Mouse (Mus musculus) testis, adult 2 months (tissue): ENCODE results near the gene Usp48. TPM values are rescaled to one million over a fixed set of nuclear protein-coding genes. Genes with fewer than 3 reads are reported as not detected.

ENCODE experiments used
- H3K27ac ChIP-seq: fragments of 200-500 bp; 2 replicates; pipeline ENCODE4 v1.5.1; 2012; ENCODE audit warnings: low read depth, low read length; ENCODE audit not compliant: control insufficient read depth, insufficient read depth
- H3K27me3 ChIP-seq: fragments of 200-500 bp; 2 replicates; pipeline ENCODE4 v1.6.1; 2012; ENCODE audit warnings: mild to moderate bottlenecking, low read length, moderate library complexity; ENCODE audit not compliant: control insufficient read depth, insufficient read depth
- H3K36me3 ChIP-seq: fragments of 200-500 bp; 2 replicates; pipeline ENCODE4 v1.6.1; 2012; ENCODE audit warnings: mild to moderate bottlenecking, low read length; ENCODE audit not compliant: control insufficient read depth, insufficient read depth
- H3K4me1 ChIP-seq: fragments of 200-500 bp; 2 replicates; pipeline ENCODE4 v1.6.1; 2012; ENCODE audit warnings: low read length; ENCODE audit not compliant: control insufficient read depth, insufficient read depth
- H3K4me3 ChIP-seq: fragments of 200-500 bp; 2 replicates; pipeline ENCODE4 v1.5.1; 2012; ENCODE audit warnings: low read depth, mild to moderate bottlenecking, low read length, moderate library complexity, mixed read lengths; ENCODE audit not compliant: control insufficient read depth
- CTCF ChIP-seq: fragments of 200-500 bp; IDR thresholded peaks from 2 replicates; pipeline ENCODE4 v1.5.1; 2012; ENCODE audit warnings: low read depth, mild to moderate bottlenecking, inconsistent platforms, low read length, moderate library complexity; ENCODE audit not compliant: control insufficient read depth, insufficient read depth, insufficient replicate concordance
- POLR2A ChIP-seq: fragments of 200-500 bp; IDR thresholded peaks from 2 replicates; pipeline ENCODE4 v1.6.1; 2012; ENCODE audit warnings: low read depth, mild to moderate bottlenecking, inconsistent platforms, low read length, moderate library complexity; ENCODE audit not compliant: control insufficient read depth
- polyA plus RNA-seq: library from polyadenylated mRNA; depleted of rRNA; stranded (reverse); fragments of >200 nt; gene quantifications from 2 replicates; pipeline ENCODE4 v1.2.3, GENCODE M21; 2012; rRNA removed

Gene Usp48
- polyA plus RNA-seq, 1 experiment, result 39.6 TPM

DNA sequence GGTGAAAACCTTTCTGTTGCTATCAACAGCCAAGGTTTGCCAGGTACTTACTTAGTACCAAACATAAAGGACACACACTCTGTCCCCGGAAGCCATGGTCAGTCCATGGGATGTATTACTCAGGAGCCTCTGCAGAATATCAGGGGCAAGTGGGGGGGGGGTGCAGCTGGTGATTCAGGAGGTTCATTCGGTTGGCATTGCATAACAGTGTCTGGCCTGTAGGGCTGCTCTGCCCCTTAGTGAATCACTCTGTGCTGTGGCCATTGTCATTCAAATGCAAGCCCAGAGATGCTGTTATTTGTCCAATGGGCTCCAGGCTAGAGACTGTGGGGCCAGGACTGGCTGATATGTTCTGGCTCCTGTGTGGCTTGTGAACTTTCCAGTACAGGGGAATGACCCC is 111.0 kb downstream of the Usp48 start:
- no peak for TF ChIP-seq POLR2A
- no peak for TF ChIP-seq CTCF
- Histone ChIP-seq H3K27me3 (no peaks in the 10 kb centered on the region), H3K4me3 (no peak overlapping the region), H3K4me1 (peaks cover 10% of the 10 kb centered on the region), H3K27ac (no peak overlapping the region), H3K36me3 (no peaks in the 10 kb centered on the region)

DNA sequence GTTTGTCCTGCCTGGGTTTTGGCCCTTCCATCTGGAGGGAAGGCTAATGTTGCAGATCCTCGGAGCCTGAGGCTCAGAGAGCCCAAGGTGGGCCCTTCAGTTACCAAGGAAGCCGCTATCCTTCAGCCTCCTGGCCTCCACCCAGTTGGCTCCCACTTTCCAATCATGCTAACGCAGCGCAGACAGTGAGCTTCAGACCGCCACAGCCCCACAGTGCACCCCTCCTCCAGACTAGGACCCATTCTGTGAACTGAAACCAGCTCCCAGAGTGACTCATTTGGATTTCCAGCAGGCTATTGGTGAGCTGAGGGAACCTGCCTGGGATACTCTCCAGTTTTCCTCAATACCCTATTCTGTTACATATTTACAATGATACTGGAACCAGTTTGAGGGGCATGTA is 111.8 kb downstream of the Usp48 start:
- Histone ChIP-seq H3K36me3 (no peaks in the 10 kb centered on the region), H3K27me3 (no peaks in the 10 kb centered on the region), H3K4me1 (peaks cover 10% of the 10 kb centered on the region), H3K27ac (no peak overlapping the region), H3K4me3 (no peak overlapping the region)
- TF ChIP-seq CTCF (no peak), POLR2A (no peak)

DNA sequence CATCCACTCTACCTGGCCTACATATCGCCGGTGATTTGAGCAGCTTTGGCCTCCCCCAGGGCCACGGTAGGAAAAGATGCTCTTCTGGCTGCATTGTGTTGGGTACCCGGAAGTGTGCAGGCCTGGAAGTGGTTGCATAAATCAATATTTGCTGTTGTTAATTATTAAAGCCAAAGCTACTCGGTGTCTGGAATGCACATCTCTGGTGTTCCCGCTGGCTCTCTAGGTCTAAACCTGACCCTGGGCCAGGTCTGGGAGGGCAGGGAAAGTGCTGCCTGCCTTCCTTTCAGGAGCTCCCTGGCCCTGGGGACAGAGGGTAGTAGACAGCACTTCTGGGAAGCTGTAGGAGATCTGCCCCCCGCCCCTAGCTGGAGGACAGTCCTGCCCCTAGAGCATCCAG is 113.0 kb downstream of the Usp48 start:
- no peak overlapping the region for H3K27ac ChIP-seq
- no peak overlapping the region for H3K4me3 ChIP-seq
- TF ChIP-seq POLR2A (no peak), CTCF (no peak)
- peaks cover 11% of the 10 kb centered on the region for H3K4me1 ChIP-seq
- H3K27me3 ChIP-seq, result no peaks in the 10 kb centered on the region
- no peaks in the 10 kb centered on the region for H3K36me3 ChIP-seq

DNA sequence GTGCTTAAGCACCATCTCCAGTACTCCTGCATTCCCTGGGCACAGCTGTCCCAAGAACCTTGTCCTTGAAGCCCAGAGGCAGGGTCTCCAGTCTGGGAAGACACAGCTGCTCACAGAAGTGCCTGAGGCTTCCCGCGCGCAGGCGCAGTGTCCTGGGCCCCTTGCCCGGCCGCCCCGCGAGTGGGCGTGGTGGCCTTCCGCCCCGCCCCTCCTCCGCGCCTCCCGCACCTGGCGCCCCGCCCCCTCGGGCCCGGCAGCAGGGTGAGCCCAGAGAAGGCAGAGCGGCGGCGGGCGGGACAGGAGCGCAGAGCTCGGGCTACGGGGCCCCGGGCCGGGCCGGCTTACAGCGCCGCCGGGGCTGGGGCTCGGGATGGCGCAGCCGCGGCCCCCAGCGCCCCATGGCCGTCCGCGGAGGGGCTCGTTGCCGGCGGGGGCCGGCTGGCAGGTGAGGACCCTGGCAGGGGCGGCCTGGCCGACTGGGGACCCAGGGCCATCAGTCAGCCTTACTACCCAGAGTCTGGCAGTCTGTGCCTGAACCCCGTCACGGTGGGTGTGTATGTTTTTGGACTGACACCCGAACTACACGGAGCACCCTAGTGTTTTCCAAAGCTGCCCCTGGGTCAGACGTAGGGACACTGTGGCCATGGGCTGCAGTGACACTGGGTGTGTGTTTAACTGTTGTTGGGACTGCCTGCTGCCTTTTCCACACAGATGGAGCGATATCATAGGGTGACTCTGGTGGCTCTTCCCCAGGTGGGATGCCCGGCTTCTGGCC is 113.8 kb downstream of the Usp48 start:
- Histone ChIP-seq H3K4me3 (peak overlapping the region; percentile 54), H3K36me3 (no peaks in the 10 kb centered on the region), H3K27ac (no peak overlapping the region), H3K4me1 (peaks cover 16% of the 10 kb centered on the region), H3K27me3 (no peaks in the 10 kb centered on the region)
- TF ChIP-seq POLR2A, result no peak; the same call in 1 of the 2 replicates
- TF ChIP-seq CTCF, result no peak

Other genes with a start within 250 kb of the Usp48 start
- gene Cdc42, start 236.0 kb upstream of the Usp48 start, polyA plus RNA-seq, result 27.0 and 35.4 TPM in 2 replicates
- gene Cela3a, start 184.0 kb upstream of the Usp48 start, polyA plus RNA-seq, result not detected in 2 replicates
- 2.8 and 3.3 TPM in 2 replicates for gene Cela3b, start 163.2 kb upstream of the Usp48 start, polyA plus RNA-seq
- 1,386 and 1,446 TPM in 2 replicates for gene 1700013G24Rik, start 140.5 kb upstream of the Usp48 start, polyA plus RNA-seq
- gene Hspg2, start 125.0 kb upstream of the Usp48 start, polyA plus RNA-seq, result 6.0 and 7.4 TPM in 2 replicates
- gene Ldlrad2, start 19.2 kb upstream of the Usp48 start, polyA plus RNA-seq, result 0.86 TPM in 1 of 2 replicates, not detected in the other
- 20.8 and 27.9 TPM in 2 replicates for gene Rap1gap, start 71.0 kb downstream of the Usp48 start, polyA plus RNA-seq
- gene Alpl, start 202.6 kb downstream of the Usp48 start, polyA plus RNA-seq, result 7.2 and 8.2 TPM in 2 replicates